Mouse (Mus musculus) cerebellum, adult (tissue): ENCODE data around the gene Dnmt3l.

Source experiments
- ATAC-seq: cut with Nextera tagmentation; 2 replicates; pipeline ENCODE4 v1.9.2; 2017; ENCODE audit warnings: mild to moderate bottlenecking, moderate library complexity, mixed read lengths; ENCODE audit not compliant: insufficient number of reproducible peaks, low FRiP score, low TSS enrichment

Dnmt3l gene

DNA sequence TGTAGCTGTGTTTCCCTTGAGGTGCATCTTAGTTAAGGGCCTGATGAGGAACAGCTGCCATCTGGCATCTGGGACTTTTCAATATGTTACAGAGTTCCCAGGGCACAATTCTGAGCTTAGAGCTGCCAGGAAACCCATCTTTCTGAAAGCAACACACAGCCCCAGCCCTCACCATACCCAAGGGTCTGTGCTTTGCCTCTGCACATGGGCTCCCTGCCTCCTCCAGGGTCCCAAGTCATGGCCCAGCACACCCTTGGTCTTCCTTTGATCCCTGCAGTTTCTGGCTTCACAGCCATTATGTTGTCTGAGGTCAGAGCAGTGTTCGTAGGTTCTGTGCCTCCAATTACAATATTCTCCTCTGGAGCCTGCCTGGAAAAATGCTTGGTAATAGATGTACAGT lies 12.7 kb upstream of the Dnmt3l start:
- ATAC-seq = no peak

DNA sequence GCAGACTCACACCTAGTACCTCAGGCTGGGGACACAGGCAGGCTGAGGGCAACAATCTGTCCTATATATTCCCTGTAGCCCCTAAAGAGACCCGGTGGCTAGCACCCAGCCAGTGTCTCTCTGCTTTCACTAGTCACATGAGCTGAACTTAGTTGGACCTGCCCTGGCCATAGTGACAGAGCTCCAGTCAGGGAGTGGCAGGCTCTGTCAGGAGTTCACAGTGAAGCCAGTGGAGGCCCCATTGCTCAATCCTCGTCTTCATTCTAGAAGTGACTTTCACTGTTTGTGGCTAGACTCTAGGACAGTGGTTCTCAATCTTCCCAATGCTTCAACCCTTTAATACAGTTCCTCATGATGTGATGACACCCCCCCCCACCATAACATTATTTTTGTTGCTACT lies 9.8 kb upstream of the Dnmt3l start:
- no peak for ATAC-seq

GRCm38 (mm10) chr10:78037139-78037538 lies 4.6 kb upstream of the Dnmt3l start:
- ATAC-seq = no peak

- ATAC-seq = no peak
Observed at GRCm38 (mm10) chr10:78042096-78042495, 349 bp downstream of the Dnmt3l start.

- no peak for ATAC-seq
Observed at GRCm38 (mm10) chr10:78042697-78043405, 1.1 kb downstream of the Dnmt3l start.

DNA sequence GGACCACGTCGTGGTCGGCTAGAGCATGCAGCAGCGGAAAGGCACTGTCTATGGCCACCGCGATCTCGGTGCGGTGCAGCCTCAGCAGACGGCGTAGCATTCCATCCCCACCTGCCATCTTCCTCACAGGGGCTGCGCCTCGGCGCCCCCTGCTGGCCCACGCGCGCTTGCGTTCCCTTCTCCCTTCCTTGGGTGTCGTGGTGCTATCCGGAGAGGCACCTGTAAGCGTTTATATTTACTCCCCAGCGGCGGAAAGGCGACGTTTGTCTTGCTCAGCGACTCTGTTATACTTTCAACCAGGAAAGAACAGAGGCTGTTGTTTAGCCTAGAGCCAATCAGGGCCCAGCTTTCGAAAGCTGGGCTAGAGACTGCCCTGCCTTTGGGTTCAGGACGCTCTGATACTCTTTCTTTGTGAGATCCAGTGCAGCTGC lies 1.7 kb downstream of the Dnmt3l start, which contains the start of gene Aire:
Gene Aire, minus strand, starts transcription at position 205 of the 431 bp plus-strand sequence.
- 0 out of 2 replicates have a peak, but pooled peaks have one; percentile 40 for ATAC-seq

- ATAC-seq = no peak
Observed at GRCm38 (mm10) chr10:78044531-78044930, 2.8 kb downstream of the Dnmt3l start.

GRCm38 (mm10) chr10:78046388-78046787 lies 4.6 kb downstream of the Dnmt3l start:
- no peak for ATAC-seq

GRCm38 (mm10) chr10:78048061-78048730 lies 6.4 kb downstream of the Dnmt3l start:
- no peak for ATAC-seq

DNA sequence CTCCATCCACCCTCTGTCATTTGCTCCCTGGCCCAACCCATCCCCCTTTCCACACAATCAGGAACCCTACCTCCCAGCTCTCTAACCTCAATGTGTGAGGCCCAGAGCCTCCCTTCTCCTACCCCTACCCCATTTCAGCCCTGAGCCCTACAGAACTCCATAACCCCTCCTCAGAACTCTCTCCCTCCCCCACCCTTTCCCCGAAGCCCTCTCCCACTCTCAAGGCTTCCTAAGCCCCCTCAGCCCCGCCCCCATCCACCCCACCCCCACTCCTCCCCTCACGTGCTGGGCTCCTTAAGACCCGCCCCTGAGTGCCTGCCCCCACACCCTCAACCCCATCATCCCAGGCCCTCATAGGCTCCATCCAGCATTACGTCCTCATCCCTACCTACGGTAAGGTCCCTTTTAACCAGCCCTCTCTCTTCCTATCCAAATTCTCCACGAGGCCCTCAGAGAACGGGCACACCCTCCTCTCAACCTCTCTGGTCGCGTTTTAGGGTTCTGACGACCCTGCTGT lies 7.8 kb downstream of the Dnmt3l start:
- no peak for ATAC-seq

DNA sequence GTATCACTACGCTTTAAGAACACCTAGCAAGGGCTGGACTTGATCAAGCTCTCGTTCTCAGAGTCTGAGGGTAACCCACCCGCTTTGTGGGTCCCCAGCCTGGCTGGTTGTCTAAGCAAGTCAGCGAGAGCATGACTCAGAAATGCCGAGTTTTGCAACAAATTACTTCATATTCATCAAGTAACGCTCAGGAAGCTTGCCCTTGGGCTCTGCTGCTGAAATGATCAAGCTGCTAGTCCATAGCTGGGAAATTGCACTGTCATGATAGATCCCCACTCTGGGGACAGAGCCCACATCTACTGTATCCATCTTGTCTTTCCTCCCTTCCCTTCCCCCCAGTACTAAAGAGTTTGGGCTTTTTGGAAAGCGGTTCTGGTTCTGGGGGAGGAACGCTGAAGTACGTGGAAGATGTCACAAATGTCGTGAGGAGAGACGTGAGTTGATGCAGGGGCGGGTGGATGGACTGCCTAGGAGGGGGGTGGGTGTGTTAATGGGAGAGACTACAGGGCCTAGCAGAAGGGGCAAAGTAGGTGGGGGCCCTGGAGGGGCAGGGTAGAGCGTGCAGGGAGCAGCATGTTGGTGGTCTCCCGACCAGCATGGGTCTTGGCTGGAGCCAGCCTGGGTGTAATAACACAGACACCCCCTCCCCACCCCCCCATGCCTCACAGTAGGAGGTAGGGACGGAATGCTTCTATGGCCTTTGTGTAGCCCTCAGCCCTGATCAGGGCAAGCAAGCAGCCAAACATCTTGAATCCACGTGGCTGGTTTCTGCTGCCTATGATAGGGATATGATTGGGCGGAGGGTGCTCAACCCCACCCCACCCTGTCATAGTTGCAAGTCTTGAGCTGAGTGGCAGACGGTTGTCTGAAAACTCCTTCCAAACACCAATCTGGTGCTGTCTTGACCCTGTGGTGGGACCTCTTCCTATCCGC lies 13.2 kb downstream of the Dnmt3l start:
- ATAC-seq = no peak

GRCm38 (mm10) chr10:78057056-78057455 lies 15.3 kb downstream of the Dnmt3l start:
- no peak for ATAC-seq

DNA sequence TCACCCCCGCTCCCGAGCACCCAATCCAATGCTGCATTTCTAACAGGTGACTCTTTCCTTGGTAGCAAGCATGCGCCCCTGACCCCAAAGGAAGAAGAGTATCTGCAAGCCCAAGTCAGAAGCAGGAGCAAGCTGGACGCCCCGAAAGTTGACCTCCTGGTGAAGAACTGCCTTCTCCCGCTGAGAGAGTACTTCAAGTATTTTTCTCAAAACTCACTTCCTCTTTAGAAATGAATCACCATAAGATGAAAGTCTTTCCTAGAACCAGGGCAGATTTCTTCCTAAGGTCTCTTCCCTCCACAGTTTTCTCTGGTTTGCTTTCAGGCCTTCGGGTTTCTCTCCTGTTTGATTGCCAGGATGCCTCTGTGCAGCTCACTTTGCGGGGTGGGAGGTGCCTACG lies 21.4 kb downstream of the Dnmt3l start:
- no peak for ATAC-seq

- no peak for ATAC-seq
Observed at GRCm38 (mm10) chr10:78067226-78067625, 25.5 kb downstream of the Dnmt3l start.

DNA sequence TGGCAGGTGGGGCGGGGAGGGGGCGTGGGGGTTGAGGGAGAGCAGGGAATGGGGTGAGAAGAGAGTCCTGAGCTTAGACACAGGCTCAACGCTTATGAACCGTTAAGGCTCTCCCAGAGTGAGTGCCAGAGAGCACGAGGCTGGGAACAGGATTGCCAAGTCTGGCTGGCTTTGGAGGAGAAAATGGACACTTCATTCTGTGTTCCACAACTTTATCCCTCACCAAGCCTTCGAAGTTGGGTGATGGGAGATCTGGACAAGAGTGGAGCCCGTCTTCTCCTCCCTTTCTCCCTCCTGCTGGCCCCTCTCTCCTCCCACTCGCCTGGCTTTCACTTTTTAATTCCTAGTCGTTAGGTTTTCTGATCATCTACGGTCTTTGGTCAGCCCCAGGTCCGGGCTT lies 26.8 kb downstream of the Dnmt3l start:
- ATAC-seq = no peak

DNA sequence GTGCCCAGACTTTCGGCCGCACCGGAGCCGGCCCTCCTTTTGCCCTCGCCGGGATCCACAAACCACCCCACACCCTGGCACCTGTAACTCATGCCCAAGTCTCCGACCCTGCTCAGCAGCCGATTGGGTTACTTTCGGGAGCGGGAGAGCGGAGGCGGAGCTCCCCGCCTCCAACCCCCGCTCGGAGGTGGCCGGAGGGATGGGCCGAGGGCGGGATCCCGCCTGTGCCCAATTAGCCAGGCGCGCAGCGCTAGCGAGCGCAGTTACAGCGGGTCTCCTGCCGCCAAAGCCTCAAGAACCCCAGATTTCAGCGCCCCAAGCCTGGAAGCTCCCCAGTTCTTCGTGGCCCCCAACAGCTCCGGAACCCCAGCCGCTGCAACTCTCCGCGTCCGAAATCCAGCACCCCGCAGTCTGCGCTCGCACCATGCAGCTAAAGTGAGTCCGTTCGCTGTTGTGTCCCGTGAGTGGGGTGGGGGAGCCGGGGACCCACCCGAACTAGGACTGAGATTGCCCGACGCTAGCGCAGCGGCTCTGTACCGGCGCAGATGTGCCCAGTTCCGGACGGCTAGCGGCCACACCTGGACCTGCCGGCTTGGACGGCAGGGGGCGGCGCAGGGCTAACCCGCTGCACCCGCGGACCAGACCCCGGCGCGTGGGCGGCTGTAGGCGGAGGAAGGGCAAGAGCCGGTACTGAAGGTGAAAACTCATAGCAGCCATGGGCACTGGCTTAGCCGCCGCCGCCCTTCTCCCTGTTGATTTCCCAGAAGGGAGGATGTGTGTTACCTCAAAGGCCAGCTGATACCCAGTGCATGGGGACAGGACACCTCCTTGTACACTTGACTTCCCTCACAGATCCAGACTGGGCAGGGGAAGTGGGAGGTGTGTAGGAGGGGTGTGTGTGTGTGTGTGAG lies 27.6 kb downstream of the Dnmt3l start, which contains the start of gene Icosl:
Gene Icosl, plus strand, starts transcription at position 202 of the 911 bp plus-strand sequence.
- peak; percentile 88 for ATAC-seq

- no peak for ATAC-seq
Observed at GRCm38 (mm10) chr10:78074151-78074550, 32.4 kb downstream of the Dnmt3l start.

- no peak for ATAC-seq
Observed at GRCm38 (mm10) chr10:78074977-78075376, 33.2 kb downstream of the Dnmt3l start.

GRCm38 (mm10) chr10:78077862-78078261 lies 36.1 kb downstream of the Dnmt3l start:
- no peak for ATAC-seq
